Mouse (Mus musculus): ENCODE results near the gene Ppm1l. TPM values are rescaled to one million over a fixed set of nuclear protein-coding genes. Genes with fewer than 3 reads are reported as not detected.

Gene Ppm1l
- polyA plus RNA-seq, 1 experiment: 6.8 TPM

- no peak overlapping the region for H3K4me2 ChIP-seq (ENCODE audit: low read depth)
- H3ac ChIP-seq (ENCODE audit: control insufficient read depth, insufficient read length): no peak overlapping the region
- H3K27me3 ChIP-seq (ENCODE audit: control insufficient read depth, insufficient read depth, insufficient read length): no peaks in the 10 kb centered on the region
- H3K4me3 ChIP-seq: no peak overlapping the region
- H3K79me2 ChIP-seq (ENCODE audit: control insufficient read depth, insufficient read depth): peaks cover 5% of the 10 kb centered on the region
- no peaks in the 10 kb centered on the region for H3K36me3 ChIP-seq (ENCODE audit: control insufficient read depth, insufficient read depth)
- TF ChIP-seq REST (IDR thresholded peaks at IDR 0.05; ENCODE audit: insufficient read depth, insufficient read length): no peak
- TF ChIP-seq TCF12 (IDR thresholded peaks at IDR 0.05; ENCODE audit: insufficient read depth, poor library complexity, severe bottlenecking): no peak
- TF ChIP-seq MAX (IDR thresholded peaks at IDR 0.05; ENCODE audit: low read depth): no peak
- TF ChIP-seq USF1 (IDR thresholded peaks at IDR 0.05; ENCODE audit: low read depth): no peak
- TF ChIP-seq POLR2AphosphoS2 (IDR thresholded peaks at IDR 0.05; ENCODE audit: insufficient read length, low read depth): no peak
- TF ChIP-seq TCF3 (IDR thresholded peaks at IDR 0.05; ENCODE audit: insufficient read length, low read depth): no peak
- TF ChIP-seq MYOG (IDR thresholded peaks at IDR 0.05; ENCODE audit: control insufficient read depth in 1 of 3, insufficient read depth in 1 of 3, insufficient read length in 2 of 3, low read depth in 2 of 3): no peak
- TF ChIP-seq POLR2A (IDR thresholded peaks at IDR 0.05; ENCODE audit: insufficient read length, low read depth): no peak
- TF ChIP-seq MYOD1 (IDR thresholded peaks at IDR 0.05; ENCODE audit: control insufficient read depth in 1 of 3, insufficient read length in 2 of 3, low read depth in 2 of 3): no peak
- no peak for TF ChIP-seq E2F4 (IDR thresholded peaks at IDR 0.05; ENCODE audit: insufficient read depth)
- TF ChIP-seq CEBPB (IDR thresholded peaks at IDR 0.05; ENCODE audit: insufficient read depth, poor library complexity, severe bottlenecking): no peak
- TF ChIP-seq SRF (IDR thresholded peaks at IDR 0.05; ENCODE audit: control insufficient read depth, insufficient read length, low read depth): no peak
Observed at GRCm38 (mm10) chr3:69329910-69330309, 13.2 kb downstream of the Ppm1l start.

GRCm38 (mm10) chr3:69333819-69334218, 17.2 kb downstream of the Ppm1l start:
- Histone ChIP-seq H3K36me3 (ENCODE audit: control insufficient read depth, insufficient read depth) (no peaks in the 10 kb centered on the region), H3K79me2 (ENCODE audit: control insufficient read depth, insufficient read depth) (peaks cover 4% of the 10 kb centered on the region), H3K4me3 (no peak overlapping the region), H3K27me3 (ENCODE audit: control insufficient read depth, insufficient read depth, insufficient read length) (no peaks in the 10 kb centered on the region), H3ac (ENCODE audit: control insufficient read depth, insufficient read length) (no peak overlapping the region), H3K4me2 (ENCODE audit: low read depth) (no peak overlapping the region)
- no peak for TF ChIP-seq REST (IDR thresholded peaks at IDR 0.05; ENCODE audit: insufficient read depth, insufficient read length)
- no peak for TF ChIP-seq POLR2A (IDR thresholded peaks at IDR 0.05; ENCODE audit: insufficient read length, low read depth)
- no peak for TF ChIP-seq SRF (IDR thresholded peaks at IDR 0.05; ENCODE audit: control insufficient read depth, insufficient read length, low read depth)
- TF ChIP-seq MYOG (IDR thresholded peaks at IDR 0.05; ENCODE audit: control insufficient read depth in 1 of 3, insufficient read depth in 1 of 3, insufficient read length in 2 of 3, low read depth in 2 of 3): no peak
- no peak for TF ChIP-seq E2F4 (IDR thresholded peaks at IDR 0.05; ENCODE audit: insufficient read depth)
- no peak for TF ChIP-seq MYOD1 (IDR thresholded peaks at IDR 0.05; ENCODE audit: control insufficient read depth in 1 of 3, insufficient read length in 2 of 3, low read depth in 2 of 3)
- no peak for TF ChIP-seq TCF3 (IDR thresholded peaks at IDR 0.05; ENCODE audit: insufficient read length, low read depth)
- TF ChIP-seq CEBPB (IDR thresholded peaks at IDR 0.05; ENCODE audit: insufficient read depth, poor library complexity, severe bottlenecking): no peak

- no peak overlapping the region for H3K4me2 ChIP-seq (ENCODE audit: low read depth)
- TF ChIP-seq TCF3 (IDR thresholded peaks at IDR 0.05; ENCODE audit: insufficient read length, low read depth) (no peak), USF1 (IDR thresholded peaks at IDR 0.05; ENCODE audit: low read depth) (no peak), MYOG (IDR thresholded peaks at IDR 0.05; ENCODE audit: control insufficient read depth in 1 of 3, insufficient read depth in 1 of 3, insufficient read length in 2 of 3, low read depth in 2 of 3) (no peak), CEBPB (IDR thresholded peaks at IDR 0.05; ENCODE audit: insufficient read depth, poor library complexity, severe bottlenecking) (no peak), E2F4 (IDR thresholded peaks at IDR 0.05; ENCODE audit: insufficient read depth) (no peak), SRF (IDR thresholded peaks at IDR 0.05; ENCODE audit: control insufficient read depth, insufficient read length, low read depth) (no peak), POLR2A (IDR thresholded peaks at IDR 0.05; ENCODE audit: insufficient read length, low read depth) (no peak), POLR2AphosphoS2 (IDR thresholded peaks at IDR 0.05; ENCODE audit: insufficient read length, low read depth) (no peak), MYOD1 (IDR thresholded peaks at IDR 0.05; ENCODE audit: control insufficient read depth in 1 of 3, insufficient read length in 2 of 3, low read depth in 2 of 3) (no peak), TCF12 (IDR thresholded peaks at IDR 0.05; ENCODE audit: insufficient read depth, poor library complexity, severe bottlenecking) (no peak), MAX (IDR thresholded peaks at IDR 0.05; ENCODE audit: low read depth) (no peak), REST (IDR thresholded peaks at IDR 0.05; ENCODE audit: insufficient read depth, insufficient read length) (no peak)
- H3K4me3 ChIP-seq: no peak overlapping the region
- H3K79me2 ChIP-seq (ENCODE audit: control insufficient read depth, insufficient read depth): no peaks in the 10 kb centered on the region
- no peaks in the 10 kb centered on the region for H3K36me3 ChIP-seq (ENCODE audit: control insufficient read depth, insufficient read depth)
- no peak overlapping the region for H3ac ChIP-seq (ENCODE audit: control insufficient read depth, insufficient read length)
- no peaks in the 10 kb centered on the region for H3K27me3 ChIP-seq (ENCODE audit: control insufficient read depth, insufficient read depth, insufficient read length)
Observed at GRCm38 (mm10) chr3:69340486-69340885, 23.8 kb downstream of the Ppm1l start.

GRCm38 (mm10) chr3:69340971-69341370, 24.3 kb downstream of the Ppm1l start:
- TF ChIP-seq TCF3 (IDR thresholded peaks at IDR 0.05; ENCODE audit: insufficient read length, low read depth): no peak
- no peak for TF ChIP-seq TCF12 (IDR thresholded peaks at IDR 0.05; ENCODE audit: insufficient read depth, poor library complexity, severe bottlenecking)
- Histone ChIP-seq H3K4me2 (ENCODE audit: low read depth) (no peak overlapping the region), H3ac (ENCODE audit: control insufficient read depth, insufficient read length) (no peak overlapping the region), H3K79me2 (ENCODE audit: control insufficient read depth, insufficient read depth) (no peaks in the 10 kb centered on the region), H3K27me3 (ENCODE audit: control insufficient read depth, insufficient read depth, insufficient read length) (no peaks in the 10 kb centered on the region), H3K4me3 (no peak overlapping the region), H3K36me3 (ENCODE audit: control insufficient read depth, insufficient read depth) (no peaks in the 10 kb centered on the region)

GRCm38 (mm10) chr3:69341514-69341913, 24.9 kb downstream of the Ppm1l start:
- no peak overlapping the region for H3ac ChIP-seq (ENCODE audit: control insufficient read depth, insufficient read length)
- no peak overlapping the region for H3K4me3 ChIP-seq
- no peaks in the 10 kb centered on the region for H3K27me3 ChIP-seq (ENCODE audit: control insufficient read depth, insufficient read depth, insufficient read length)
- TF ChIP-seq E2F4 (IDR thresholded peaks at IDR 0.05; ENCODE audit: insufficient read depth) (no peak), REST (IDR thresholded peaks at IDR 0.05; ENCODE audit: insufficient read depth, insufficient read length) (no peak), USF1 (IDR thresholded peaks at IDR 0.05; ENCODE audit: low read depth) (no peak), CEBPB (IDR thresholded peaks at IDR 0.05; ENCODE audit: insufficient read depth, poor library complexity, severe bottlenecking) (no peak), POLR2A (IDR thresholded peaks at IDR 0.05; ENCODE audit: insufficient read length, low read depth) (no peak), POLR2AphosphoS2 (IDR thresholded peaks at IDR 0.05; ENCODE audit: insufficient read length, low read depth) (no peak), TCF3 (IDR thresholded peaks at IDR 0.05; ENCODE audit: insufficient read length, low read depth) (no peak), MYOG (IDR thresholded peaks at IDR 0.05; ENCODE audit: control insufficient read depth in 1 of 3, insufficient read depth in 1 of 3, insufficient read length in 2 of 3, low read depth in 2 of 3) (no peak), SRF (IDR thresholded peaks at IDR 0.05; ENCODE audit: control insufficient read depth, insufficient read length, low read depth) (no peak)
- H3K36me3 ChIP-seq (ENCODE audit: control insufficient read depth, insufficient read depth): no peaks in the 10 kb centered on the region
- H3K4me2 ChIP-seq (ENCODE audit: low read depth): no peak overlapping the region
- no peaks in the 10 kb centered on the region for H3K79me2 ChIP-seq (ENCODE audit: control insufficient read depth, insufficient read depth)

Measured in myocyte (in vitro differentiated cells).